Mouse (Mus musculus) ES-E14 (cell line): ENCODE measurements around the gene Fnbp1.

Experiments used
- HCFC1 ChIP-seq: IDR thresholded peaks from 2 replicates; pipeline ENCODE4 v1.6.1; 2012; ENCODE audit warnings: low read length, inconsistent platforms, borderline replicate concordance; ENCODE audit not compliant: insufficient read depth
- MAFK ChIP-seq: IDR thresholded peaks from 2 replicates; pipeline ENCODE4 v1.6.1; 2014; ENCODE audit warnings: mild to moderate bottlenecking, low read depth, low read length, inconsistent platforms; ENCODE audit not compliant: insufficient read depth
- ZC3H11A ChIP-seq: IDR thresholded peaks from 2 replicates; pipeline ENCODE4 v1.6.1; 2012; ENCODE audit warnings: low read depth, mild to moderate bottlenecking, inconsistent platforms, low read length, borderline replicate concordance
- ZNF384 ChIP-seq: IDR thresholded peaks from 2 replicates; pipeline ENCODE4 v1.6.1; 2012; ENCODE audit warnings: low read depth, low read length, inconsistent platforms

DNA sequence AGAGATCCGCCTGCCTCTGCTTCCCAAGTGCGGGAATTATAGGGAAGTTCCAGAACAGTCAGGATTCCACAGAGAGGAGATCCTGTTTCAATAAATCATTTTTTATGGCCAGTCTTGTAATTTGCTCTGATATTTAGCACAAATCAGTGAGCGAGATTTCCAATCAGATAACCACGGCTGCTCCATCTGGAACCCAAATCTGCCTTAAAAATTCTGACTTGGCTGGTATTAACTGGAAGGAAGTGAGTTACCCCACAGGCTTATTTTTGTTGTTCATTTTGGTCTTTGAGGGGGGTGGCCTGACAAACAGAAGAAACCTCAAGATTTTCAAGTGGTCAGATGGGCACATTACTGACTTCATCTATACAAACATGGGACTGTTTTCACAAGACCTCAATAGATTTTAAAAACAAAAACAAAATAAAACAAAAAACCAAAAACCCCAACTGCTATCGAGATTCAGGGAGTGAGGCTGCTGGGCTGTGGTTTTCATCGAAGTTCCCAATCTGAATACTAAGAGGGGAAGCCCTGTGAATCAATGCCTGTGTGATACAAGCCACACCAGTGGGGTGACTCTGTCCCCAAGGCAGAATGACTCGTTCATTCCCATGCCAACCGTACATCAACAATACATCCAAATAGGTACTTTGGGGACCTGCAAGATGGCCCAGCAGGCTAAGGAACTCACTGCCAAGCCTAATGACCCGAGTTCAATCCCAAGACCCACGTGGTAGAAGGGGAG is 23.0 kb downstream of the Fnbp1 start:
- no peak for TF ChIP-seq MAFK
- no peak for TF ChIP-seq HCFC1
- no peak for TF ChIP-seq ZC3H11A
- no peak for TF ChIP-seq ZNF384
